Mouse (Mus musculus) layer of hippocampus, postnatal 25 days (tissue): ENCODE measurements at regions not wholly inside any gene's neighbourhood (a gene's known extent, or its start where the extent isn't known, plus 50 kb on each side); places are given as distances from the start of the nearest gene placed in this dataset.
A peak's percentile ranks its signal among the peaks of the same experiment; 100 is the strongest.

Source experiments
- DNase-seq, 2 experiments: peaks; one replicate each; pipeline ENCODE4 v3.0.0; 2022; ENCODE audit warnings: mixed read lengths in 2 of 2, low spot score in 1 of 2; ENCODE audit errors: extremely low spot score in 1 of 2

DNA sequence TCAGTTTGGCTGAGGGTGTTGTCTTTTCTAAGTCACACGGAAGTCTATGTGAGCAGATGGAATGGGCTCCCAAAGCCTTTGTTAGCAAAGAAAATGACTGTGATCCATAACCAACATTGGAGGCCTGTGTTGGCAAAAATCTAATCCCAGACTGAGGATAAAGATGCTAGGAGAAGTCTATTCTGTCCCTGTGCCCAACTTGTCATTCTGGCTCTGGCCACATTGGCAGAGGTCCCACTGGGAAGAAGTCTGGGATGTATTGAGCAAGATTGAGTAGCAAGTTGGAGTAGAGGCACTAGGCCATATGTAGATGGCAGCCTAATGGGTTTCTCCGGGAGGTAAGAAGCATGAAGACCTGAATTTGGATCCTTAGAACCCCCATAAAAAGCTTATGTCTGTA, 54.1 kb downstream of the Nog start:
- DNase-seq, result no peak

DNA sequence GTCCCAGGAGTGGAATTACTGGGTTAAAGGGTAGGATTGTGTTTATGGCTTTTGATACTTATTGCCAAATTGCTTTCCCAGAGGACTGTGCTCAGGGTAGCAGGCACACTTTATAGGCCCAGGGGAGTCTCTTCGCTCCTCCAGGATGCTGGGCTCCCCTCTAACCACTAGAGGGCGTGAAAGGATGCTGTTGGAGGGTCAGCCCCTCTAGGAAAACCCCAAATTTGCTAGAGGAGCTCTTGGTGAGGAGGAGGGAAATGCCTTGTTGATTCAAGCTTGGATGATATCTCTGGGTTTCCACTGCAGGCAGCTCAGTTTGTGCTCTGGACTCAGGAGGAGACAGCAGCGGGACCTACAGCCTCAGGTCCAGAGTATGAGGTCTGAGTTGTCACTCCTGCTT, 58.8 kb downstream of the Nog start:
- DNase-seq, result peak; percentile 15 to 42

DNA sequence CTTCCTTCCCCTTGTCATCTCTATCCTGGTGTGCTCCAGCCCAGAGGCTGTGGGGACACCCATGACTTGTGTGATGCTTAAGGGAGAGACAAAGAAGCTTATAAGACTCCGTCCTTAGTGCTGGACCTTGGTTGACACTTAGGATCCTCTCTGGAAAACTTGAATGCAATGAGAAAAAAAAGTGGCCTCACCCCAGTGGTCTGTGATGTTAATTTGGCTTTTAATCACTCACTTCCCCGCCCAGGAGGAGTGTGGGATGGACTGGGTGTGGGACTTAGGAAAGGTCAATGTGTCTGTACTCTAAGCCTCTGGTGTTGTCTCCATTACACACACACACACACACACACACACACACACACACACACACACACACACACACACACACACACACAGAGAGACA, 60.0 kb downstream of the Nog start:
- DNase-seq, result no peak

DNA sequence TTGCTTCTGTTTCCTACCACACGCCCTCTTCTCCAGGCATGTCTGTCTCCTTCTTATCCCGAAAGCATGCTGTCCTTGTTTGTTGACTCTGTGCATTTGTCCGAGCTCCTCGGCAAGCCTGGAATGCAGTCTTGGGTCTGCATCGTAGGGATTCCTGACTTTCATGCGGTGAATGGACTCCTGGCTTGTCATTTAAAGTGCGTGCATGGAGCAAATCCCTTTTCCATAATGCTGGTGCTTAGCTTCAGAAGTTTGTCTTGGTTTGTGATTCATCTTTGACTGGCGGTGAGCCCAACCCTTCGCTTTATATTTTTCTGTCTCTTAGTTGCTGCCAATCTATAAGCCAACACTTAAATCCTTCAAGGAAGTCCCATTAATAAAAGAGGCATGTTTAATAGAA, 62.2 kb downstream of the Nog start:
- DNase-seq, result no peak

DNA sequence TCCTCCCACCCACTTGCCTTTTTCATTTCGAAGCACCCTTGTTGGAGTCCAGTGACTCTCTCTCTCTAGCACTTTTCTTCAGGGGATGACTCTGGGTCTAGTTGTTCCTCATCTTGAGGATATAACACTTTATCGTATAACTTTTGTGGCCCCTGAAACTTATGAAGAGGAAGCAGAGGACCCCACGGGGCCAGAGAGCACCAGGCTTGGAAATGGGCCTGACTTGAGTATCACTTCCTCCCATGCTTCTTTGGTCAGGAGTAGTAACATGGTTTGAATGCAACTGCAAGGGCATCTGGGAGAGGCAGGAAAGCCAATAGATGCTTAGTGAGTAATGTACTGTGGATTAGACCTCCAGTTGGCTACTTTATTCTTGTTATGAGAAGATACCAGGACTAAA, 65.2 kb downstream of the Nog start:
- no peak for DNase-seq

DNA sequence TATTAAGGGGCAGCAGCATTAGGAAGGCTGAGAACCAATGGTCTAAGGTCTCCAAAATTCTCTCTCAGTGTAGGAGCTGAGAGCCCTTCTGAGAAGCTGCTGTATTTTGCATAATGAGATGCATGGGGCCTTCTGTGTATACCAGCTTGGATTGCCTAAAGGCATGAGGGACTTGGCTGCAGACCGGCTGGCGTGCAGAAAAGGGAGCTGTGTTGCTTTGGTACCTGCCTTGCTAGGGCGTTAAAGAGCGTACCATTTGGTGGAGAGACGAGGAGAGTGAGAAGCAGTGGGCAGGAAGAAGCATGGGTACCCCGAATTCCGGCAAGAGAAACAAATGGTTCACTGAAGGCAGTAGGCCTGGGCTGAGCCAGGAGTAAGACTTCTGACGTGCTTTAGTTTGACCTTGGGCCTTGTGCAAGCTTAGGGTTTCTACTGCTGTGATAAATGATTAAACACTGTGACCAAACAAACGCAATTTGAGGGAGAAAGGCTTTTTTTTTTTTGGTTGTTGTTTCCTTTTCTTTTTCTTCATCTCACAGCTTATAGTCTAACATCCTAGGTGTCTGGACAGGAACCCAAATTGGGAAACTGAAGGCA, 69.2 kb downstream of the Nog start:
- DNase-seq, result no peak

DNA sequence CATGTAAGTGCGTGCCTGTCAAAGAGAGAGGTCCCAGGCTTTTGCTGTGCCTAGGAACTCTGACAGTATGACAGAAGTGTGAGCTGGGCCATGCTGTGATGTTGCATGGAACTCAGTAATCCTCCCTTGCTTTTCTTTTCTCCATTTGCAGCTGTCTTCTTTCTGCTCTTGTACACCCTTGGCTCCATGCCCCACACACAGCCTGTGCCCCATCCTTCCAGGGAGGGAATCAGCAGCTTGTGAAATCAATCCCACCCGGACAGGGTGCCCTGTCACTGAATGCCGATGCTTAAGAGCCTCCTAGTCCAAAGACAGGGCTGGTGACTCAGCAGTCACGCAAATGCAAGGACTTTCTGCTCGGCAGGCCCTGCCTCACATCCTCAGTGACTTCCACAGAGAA, 72.4 kb downstream of the Nog start:
- DNase-seq, result no peak

DNA sequence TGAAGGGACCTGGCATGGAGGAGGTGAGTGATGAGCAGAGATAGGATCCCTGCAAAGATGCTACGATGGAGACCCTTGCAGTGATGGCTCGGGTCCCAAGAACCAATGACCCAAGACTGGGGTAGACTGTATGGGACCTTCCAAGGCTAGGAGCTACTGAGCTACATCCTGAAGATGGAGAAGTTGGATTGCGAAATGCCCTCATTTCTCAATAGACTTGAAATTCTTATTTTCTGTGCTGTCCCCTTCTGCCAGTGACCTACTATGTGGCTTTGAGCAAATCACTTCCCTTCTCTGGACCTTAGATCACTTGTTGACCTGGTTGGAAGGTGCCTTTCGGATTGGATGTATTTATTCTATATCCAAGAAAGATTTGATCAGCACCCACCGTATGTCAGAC, 88.9 kb downstream of the Nog start:
- DNase-seq, result no peak

DNA sequence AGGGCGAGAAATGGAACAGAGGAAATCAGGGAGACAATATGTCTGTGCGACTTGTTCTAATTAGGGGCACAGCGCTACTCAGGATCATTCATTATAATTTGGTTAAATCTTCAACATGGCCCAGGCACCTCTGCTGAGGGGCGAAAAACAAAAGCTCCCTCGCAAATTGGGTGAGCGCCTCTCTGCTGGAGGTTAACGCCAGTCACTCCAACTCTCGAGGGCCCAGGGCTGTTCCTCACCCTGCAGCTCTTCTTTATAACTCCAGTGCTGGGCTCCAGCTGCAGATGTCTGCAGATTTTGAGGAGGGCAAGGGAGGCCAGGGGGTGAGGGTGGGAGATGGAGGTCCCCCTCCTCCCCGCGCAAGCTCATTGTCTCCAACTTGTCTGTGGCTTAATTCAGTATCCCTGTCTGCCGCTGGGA, 92.6 kb downstream of the Nog start:
- no peak for DNase-seq

DNA sequence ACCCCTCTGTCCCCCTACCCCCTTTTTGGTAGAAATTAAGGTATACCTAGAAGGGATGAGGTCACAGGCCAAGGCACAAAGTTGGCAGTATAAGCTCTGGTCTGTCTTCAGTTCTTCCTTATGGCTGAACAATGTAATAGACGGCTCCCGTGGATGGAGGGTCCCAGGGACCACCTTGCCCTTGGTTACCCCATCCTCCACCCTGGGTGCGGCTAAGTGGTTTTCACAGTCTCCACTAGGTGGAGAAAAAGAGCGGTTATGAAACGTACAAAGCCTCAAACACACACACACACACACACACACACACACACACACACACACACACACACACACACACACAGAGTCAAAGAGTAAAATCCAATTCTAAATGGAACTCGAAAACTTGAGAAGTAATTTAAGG, 93.1 kb downstream of the Nog start:
- DNase-seq, result no peak

DNA sequence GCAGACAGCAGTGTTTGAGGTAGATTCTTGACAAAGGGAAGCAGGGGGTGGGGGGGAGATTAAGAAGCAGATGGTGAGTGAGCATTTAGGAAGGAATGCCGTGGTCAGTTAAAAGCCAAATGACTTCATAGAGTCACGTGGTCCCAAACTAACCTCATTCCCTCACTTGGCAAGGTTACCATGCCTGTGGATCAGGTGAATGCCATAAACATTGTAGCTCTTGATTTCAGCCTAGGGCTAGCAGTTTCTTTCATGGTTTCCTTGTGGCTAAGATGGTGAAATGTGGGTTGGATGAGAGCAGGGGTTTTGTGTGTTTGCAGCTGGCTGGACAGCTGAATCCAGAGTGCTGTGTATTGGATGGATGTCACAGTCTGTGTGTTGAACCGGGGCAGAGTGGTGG, 95.3 kb downstream of the Nog start:
- DNase-seq, result no peak

DNA sequence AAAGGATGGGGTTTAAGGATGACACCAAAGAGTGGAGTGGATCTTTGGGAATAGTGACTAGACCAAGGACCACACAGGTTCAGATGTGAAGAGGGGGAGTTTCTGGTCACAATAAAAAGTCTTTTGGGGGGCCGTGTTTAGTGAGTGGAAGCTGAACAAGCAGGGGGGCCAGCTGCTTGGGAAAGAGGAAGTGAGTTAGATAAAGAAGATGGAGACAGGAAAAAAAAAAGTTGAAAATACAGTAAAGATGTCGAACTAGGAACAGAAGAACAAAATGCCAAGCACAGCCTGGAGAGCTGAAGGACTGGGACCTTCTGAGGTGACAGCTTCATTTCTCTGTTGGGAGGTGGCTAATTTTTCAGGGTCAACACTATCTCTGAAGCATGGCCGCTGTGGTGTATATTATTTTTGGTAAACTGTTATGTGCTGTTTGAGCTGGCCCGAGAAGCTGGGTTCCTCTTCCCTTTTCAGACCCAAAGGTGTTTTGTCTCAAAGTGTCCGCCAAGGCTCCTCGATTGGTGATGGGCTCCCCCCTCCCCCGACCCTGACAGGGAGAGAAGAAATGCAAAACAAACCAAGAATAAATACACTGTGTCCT, 97.1 kb downstream of the Nog start:
- no peak for DNase-seq

DNA sequence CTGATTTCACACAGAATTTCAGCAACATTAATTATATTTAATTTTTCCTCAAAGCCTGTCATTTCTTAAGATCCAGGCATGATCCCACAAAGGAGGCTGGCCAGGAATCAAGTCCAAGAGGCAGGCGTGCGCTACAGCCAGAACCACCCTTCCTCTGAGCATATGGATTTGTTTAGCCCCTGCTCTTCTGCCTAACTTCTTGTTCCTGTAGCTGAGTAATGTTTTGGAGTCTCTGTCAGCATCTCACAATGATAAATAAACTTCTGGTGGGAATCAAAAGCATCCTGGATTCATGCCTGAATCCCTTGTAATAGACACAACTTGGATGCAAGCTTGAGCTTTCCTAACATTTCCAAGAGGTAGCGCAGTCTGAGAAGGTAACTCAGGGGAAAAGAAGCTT, 101.7 kb downstream of the Nog start:
- no peak for DNase-seq

DNA sequence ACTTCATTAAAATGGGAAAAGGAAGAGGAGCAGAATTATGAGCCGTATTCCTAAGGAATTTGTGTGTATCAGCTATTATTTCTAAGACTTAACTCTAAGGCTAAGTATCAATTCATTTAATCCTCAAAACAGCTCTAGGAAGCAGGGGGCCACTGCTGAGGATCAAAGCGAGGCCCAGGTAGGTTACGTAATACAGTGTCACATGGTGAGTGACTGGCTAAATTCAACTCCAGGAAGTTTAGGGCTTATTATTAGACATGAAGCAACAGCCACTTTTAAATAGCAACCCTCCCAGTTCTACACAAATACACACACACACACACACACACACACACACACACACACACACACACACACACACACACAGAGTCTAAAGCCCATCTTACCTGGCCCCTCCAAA, 109.3 kb downstream of the Nog start:
- no peak for DNase-seq

DNA sequence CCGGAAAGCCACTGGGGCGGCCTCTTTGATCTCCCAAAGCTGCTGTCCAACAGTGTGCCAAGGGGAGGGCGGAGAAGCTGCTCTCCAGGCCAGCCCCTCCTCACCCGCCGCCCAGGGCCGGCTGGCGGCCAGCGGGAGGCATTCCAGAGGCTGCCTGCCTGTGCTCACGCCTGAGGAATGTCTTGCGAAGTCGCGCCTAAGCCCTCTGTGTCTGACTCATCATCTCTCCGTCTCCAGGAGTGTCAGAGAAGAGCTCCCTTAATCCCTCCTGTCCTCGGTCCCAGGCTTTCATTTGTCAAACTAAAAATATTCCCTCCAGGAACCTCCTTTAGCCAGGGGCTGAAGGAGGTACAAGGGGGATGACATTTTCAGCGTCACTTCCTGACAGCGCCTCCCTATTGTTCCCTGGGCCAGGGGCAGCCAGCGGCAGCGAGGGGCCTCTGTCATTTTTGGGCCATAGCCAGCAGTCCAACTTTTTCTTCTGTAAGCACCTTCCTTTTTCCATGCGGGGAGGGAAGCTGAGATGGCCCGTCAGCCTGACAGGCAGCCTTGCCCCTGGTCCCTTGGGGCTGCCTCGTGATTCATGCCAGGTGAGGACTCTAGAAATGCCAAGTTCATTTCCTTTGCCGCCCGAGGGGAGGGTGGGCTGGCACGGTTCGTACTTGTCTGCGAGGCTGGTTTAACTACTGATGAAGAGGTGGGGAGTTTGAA, 113.4 kb downstream of the Gm525 start:
- peak in 1 of 2 experiments; percentile 15 for DNase-seq

DNA sequence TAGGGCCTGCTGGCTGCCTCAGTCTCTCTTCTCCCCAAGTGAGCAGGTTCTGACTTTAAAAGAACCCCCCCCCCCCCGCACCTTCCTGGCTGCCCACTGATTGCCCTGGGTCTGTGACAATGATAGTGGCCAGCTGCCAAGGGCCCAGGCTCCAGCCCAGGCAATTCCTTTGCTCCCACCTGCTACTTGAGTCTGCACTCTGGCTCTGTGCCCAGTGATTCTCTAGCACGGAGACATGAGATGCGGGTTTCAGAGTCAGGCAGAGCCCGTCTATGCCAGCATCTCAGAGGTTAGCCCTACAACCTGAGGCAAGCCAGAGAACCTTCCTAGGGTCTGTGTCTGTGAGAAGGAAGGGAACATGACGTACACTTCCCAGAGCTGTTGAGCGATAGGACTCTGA, 112.2 kb downstream of the Gm525 start:
- no peak for DNase-seq

DNA sequence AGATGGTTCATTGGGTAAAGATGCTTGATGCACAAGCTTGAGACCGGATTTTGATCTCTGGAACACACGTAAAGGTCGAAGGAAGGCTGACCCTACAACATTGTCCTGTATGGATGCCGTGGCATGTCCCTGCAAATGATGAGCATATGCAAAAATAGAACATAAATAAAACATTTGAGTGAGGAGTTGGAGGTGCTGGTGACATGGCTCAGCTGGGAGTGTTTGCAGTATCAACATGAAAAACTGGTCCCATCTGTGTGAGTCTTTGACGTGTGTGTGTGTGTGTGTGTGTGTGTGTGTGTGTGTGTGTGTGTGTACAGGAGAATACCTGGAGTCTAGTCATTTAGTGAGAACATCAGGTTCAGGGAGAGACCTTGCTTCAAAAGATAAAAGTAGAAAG, 107.8 kb downstream of the Gm525 start:
- DNase-seq, result no peak

DNA sequence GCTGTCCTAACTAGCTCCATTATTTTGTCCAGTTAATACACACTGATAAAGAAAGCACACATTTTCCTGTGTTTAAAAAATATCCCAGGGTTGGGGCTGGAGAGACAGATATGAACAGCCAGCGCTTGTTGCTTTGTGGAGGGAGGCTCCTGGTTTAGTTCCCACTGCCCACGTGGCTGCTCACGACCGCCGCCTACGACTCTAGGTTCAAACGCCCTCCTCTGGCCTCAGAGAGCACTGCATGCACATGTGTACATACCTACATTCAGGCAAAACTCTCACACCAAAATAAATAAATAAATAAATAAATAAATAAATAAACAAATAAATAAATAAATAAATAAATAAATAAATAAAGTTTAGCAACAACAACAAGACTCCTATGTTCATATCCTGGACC, 104.8 kb downstream of the Gm525 start:
- DNase-seq, result no peak

DNA sequence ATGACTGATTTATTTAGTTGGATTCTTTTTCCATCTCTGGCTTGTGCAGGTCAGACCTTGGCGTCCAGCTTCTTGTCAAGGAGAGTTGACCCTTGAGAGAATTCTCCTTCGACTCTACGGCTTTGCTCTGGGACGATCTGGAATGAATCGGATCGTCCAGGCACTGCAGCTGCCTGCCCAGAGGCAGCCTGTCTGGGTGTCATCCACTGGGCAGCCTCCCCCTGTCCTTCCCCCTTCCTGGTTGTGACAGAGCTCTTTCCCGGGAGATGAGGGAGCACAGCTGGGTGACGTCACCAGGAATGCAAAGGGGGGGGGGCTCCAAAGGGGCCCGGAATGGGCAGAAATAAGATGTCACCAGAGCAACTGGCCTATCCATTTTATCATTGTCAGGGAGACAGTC, 101.9 kb downstream of the Gm525 start:
- DNase-seq, result no peak

DNA sequence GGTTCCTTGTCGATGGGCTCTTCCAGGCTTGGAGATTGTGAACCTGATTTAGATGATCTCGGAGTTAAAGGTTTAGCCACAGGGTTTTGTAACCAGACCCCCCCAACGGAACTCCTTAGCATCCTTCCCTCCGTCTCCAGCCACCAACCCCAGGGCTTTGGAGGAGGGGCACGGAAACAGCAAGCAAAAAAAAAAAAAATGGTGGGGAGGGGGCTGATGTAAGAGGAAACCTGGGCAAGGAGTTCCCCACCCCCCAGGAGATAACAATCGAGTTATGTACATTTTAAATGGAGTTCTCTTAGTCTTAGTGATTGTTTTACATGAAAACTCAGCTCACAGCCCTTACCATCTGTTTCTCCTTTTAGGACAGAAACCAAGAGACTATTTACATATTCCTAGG, 101.3 kb downstream of the Gm525 start:
- DNase-seq, result no peak

DNA sequence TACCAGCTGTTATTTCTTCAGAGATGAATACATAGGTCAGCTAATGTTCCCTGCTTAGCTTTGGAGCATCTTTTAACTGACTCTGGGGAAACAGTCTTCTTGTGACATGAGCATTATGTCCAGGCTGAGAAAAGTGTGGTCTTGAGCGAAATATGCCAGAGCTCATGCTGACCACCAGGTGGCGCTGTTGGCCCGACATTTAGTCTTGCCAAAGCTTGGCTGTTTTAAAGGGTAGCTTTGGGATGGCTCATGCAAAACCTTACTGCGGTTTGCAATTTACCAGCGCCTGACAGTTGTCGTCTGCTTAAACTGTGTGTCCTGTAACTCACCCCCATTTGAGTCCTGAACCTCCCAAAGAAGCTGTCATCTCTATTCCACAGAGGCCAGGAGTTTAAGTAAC, 91.6 kb downstream of the Gm525 start:
- DNase-seq, result peak; percentile 80 to 98
